In the genomic region with DNA sequence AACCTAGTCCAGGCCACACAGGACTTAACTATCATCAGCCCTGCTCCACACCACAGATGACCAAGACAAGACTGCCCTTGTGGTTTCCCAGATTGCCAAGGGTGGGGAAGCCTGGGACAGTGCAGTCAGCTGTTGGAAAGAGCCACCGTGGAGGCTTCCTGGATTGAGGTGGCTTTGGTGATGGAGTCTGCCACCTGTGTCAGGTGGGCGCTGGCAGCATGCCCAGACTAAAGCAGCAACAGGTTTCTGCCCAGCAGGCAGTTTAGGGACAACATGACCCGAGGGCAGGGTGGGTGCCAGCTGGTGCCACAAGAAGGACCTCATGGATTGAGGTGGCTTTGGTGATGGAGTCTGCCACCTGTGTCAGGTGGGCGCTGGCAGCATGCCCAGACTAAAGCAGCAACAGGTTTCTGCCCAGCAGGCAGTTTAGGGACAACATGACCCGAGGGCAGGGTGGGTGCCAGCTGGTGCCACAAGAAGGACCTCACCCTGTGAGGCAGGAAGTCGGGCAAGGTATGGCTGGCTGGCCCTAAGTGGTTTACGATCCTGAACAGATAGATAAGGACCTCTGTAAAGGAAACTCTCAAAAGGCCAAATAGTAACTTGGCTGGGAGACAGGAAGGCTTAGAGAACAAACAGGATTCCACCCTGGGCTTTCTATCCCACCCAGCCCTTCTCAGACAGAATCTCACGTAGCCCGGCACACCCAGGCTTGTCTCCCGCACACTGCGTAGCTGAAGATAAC, we compare ENCODE assay signal across 7 mouse cellular contexts. TPM values are rescaled to one million over a fixed set of nuclear protein-coding genes. Genes with fewer than 3 reads are reported as not detected.
"Had no signal": no experiment of that assay in that cellular context is flagged by ENCODE, and none has a peak within 500 bp of the region (broad histone marks: within the 10 kb centered on the region; RNA-seq: fewer than 3 reads in every experiment).

No protein-coding gene starts in this region.

RNA-seq across cellular contexts. Expression of gene Upk3bl, which starts 12.3 kb away (rescaled TPM):
- total RNA-seq: layer of hippocampus, adult 2 months; layer of hippocampus, postnatal 10 days; left cerebral cortex, postnatal 36 days had no signal
- polyA plus RNA-seq: liver, postnatal 0 days; midbrain, embryonic 16.5 days; neural tube, embryonic 14.5 days; spleen, adult 2 months had no signal

RNA-seq across cellular contexts. Expression of gene Upk3b, which starts 28.3 kb away (rescaled TPM):
- total RNA-seq: layer of hippocampus, adult 2 months; layer of hippocampus, postnatal 10 days; left cerebral cortex, postnatal 36 days had no signal
- polyA plus RNA-seq: neural tube, embryonic 14.5 days had no signal
